Mouse (Mus musculus) embryonic facial prominence, embryonic 10.5 days (tissue): ENCODE measurements around the gene Myo16. TPM values are rescaled to one million over a fixed set of nuclear protein-coding genes. Genes with fewer than 3 reads are reported as not detected.

Experiments
- DNase-seq: peaks from one replicate; pipeline ENCODE4 v3.0.0-alpha.2; 2017; ENCODE audit warnings: low spot score
- H3K27ac ChIP-seq: fragments of 300-500 bp; sonication (generic); replicated peaks from 2 replicates; pipeline ENCODE4 v1.5.1; 2016; ENCODE audit warnings: mild to moderate bottlenecking
- H3K27me3 ChIP-seq: fragments of 300-500 bp; sonication (generic); replicated peaks from 2 replicates; pipeline ENCODE4 v1.6.1; 2016; ENCODE audit warnings: low read depth, mild to moderate bottlenecking; ENCODE audit not compliant: poor library complexity, severe bottlenecking
- H3K36me3 ChIP-seq: fragments of 300-500 bp; sonication (generic); replicated peaks from 2 replicates; pipeline ENCODE4 v1.6.1; 2016; ENCODE audit warnings: mild to moderate bottlenecking, moderate library complexity
- H3K4me1 ChIP-seq: fragments of 300-500 bp; sonication (generic); 2 replicates; pipeline ENCODE4 v1.6.1; 2016
- H3K4me3 ChIP-seq: fragments of 300-500 bp; sonication (generic); 2 replicates; pipeline ENCODE4 v1.5.1; 2016; ENCODE audit warnings: mild to moderate bottlenecking, moderate library complexity
- H3K9me3 ChIP-seq: fragments of 300-500 bp; sonication (generic); 2 replicates; pipeline ENCODE4 v1.6.1; 2016; ENCODE audit warnings: mild to moderate bottlenecking
- WGBS: fragments of 180-500 bp; shearing (Covaris S2); methylation state at CpG from one replicate; pipeline ENCODE4 v1.1.7; 2016; 5-methylcytosine and 5-hydroxymethylcytosine counted together
- polyA plus RNA-seq: library from polyadenylated mRNA; unstranded; fragments of >200 nt; fragmentation: Nextera tagmentation; extraction: Ambion mirVana; gene quantifications from 2 replicates; pipeline ENCODE4 v1.2.1, GENCODE M21; 2016

Myo16 gene
- polyA plus RNA-seq, 1 experiment from 2014 or later, result 1.1 TPM

GRCm38 (mm10) chr8:10501750-10502149 lies 348.0 kb downstream of the Myo16 start:
- peaks cover 5% of the 10 kb centered on the region for H3K4me1 ChIP-seq
- H3K27ac ChIP-seq, result no peak overlapping the region
- no peaks in the 10 kb centered on the region for H3K36me3 ChIP-seq
- WGBS, result 97% methylated on average over 3 of the region's 3 CpGs
- H3K4me3 ChIP-seq, result no peak overlapping the region
- DNase-seq, result no peak
- H3K27me3 ChIP-seq, result no peaks in the 10 kb centered on the region
- H3K9me3 ChIP-seq, result no peaks in the 10 kb centered on the region

- Histone ChIP-seq H3K4me3 (no peak overlapping the region), H3K36me3 (no peaks in the 10 kb centered on the region), H3K9me3 (no peaks in the 10 kb centered on the region), H3K4me1 (no peaks in the 10 kb centered on the region), H3K27me3 (no peaks in the 10 kb centered on the region), H3K27ac (no peak overlapping the region)
- 82% methylated on average over 3 of the region's 3 CpGs for WGBS
- no peak for DNase-seq
These were observed 358.4 kb downstream of the Myo16 start for GRCm38 (mm10) chr8:10512105-10512504.

- Histone ChIP-seq H3K9me3 (no peaks in the 10 kb centered on the region), H3K27me3 (no peaks in the 10 kb centered on the region), H3K27ac (no peak overlapping the region), H3K36me3 (no peaks in the 10 kb centered on the region), H3K4me1 (peaks cover 10% of the 10 kb centered on the region; the same call in 1 of the 2 replicates), H3K4me3 (no peak overlapping the region)
- 69% methylated on average over 8 of the region's 8 CpGs for WGBS
- DNase-seq, result no peak
These were observed 363.7 kb downstream of the Myo16 start for GRCm38 (mm10) chr8:10517381-10517780.

GRCm38 (mm10) chr8:10519276-10519675 lies 365.6 kb downstream of the Myo16 start:
- H3K4me3 ChIP-seq, result no peak overlapping the region
- H3K27ac ChIP-seq, result no peak overlapping the region
- no peaks in the 10 kb centered on the region for H3K36me3 ChIP-seq
- H3K4me1 ChIP-seq, result peaks cover 10% of the 10 kb centered on the region; the same call in 1 of the 2 replicates
- no peaks in the 10 kb centered on the region for H3K9me3 ChIP-seq
- WGBS, result 81% methylated on average over 7 of the region's 7 CpGs
- no peak for DNase-seq
- no peaks in the 10 kb centered on the region for H3K27me3 ChIP-seq

- H3K27me3 ChIP-seq, result no peaks in the 10 kb centered on the region
- 82% methylated on average over 4 of the region's 4 CpGs for WGBS
- H3K4me1 ChIP-seq, result peaks cover 21% of the 10 kb centered on the region
- no peaks in the 10 kb centered on the region for H3K36me3 ChIP-seq
- H3K9me3 ChIP-seq, result no peaks in the 10 kb centered on the region
- H3K27ac ChIP-seq, result no peak overlapping the region
- no peak overlapping the region for H3K4me3 ChIP-seq
- no peak for DNase-seq
These were observed 367.8 kb downstream of the Myo16 start for GRCm38 (mm10) chr8:10521463-10521862.

GRCm38 (mm10) chr8:10525686-10526085 lies 372.0 kb downstream of the Myo16 start:
- Histone ChIP-seq H3K4me3 (no peak overlapping the region), H3K27ac (no peak overlapping the region), H3K27me3 (no peaks in the 10 kb centered on the region), H3K36me3 (no peaks in the 10 kb centered on the region), H3K9me3 (no peaks in the 10 kb centered on the region), H3K4me1 (peaks cover 16% of the 10 kb centered on the region)
- DNase-seq, result no peak
- WGBS, result 57% methylated on average over 4 of the region's 4 CpGs

- Histone ChIP-seq H3K27ac (no peak overlapping the region), H3K4me3 (no peak overlapping the region), H3K4me1 (peaks cover 16% of the 10 kb centered on the region), H3K9me3 (no peaks in the 10 kb centered on the region), H3K36me3 (no peaks in the 10 kb centered on the region), H3K27me3 (no peaks in the 10 kb centered on the region)
- WGBS, result 79% methylated on average over 5 of the region's 5 CpGs
- no peak for DNase-seq
These were observed 372.9 kb downstream of the Myo16 start for GRCm38 (mm10) chr8:10526616-10527015.

- DNase-seq, result no peak
- Histone ChIP-seq H3K27ac (no peak overlapping the region), H3K4me3 (no peak overlapping the region), H3K27me3 (no peaks in the 10 kb centered on the region), H3K36me3 (no peaks in the 10 kb centered on the region), H3K9me3 (no peaks in the 10 kb centered on the region), H3K4me1 (no peaks in the 10 kb centered on the region)
- WGBS, result 69% methylated on average over 16 of the region's 16 CpGs
These were observed 381.0 kb downstream of the Myo16 start for GRCm38 (mm10) chr8:10534619-10535286.

- Histone ChIP-seq H3K36me3 (no peaks in the 10 kb centered on the region), H3K27ac (no peak overlapping the region), H3K4me1 (no peaks in the 10 kb centered on the region), H3K9me3 (no peaks in the 10 kb centered on the region), H3K27me3 (no peaks in the 10 kb centered on the region), H3K4me3 (no peak overlapping the region)
- WGBS, result 73% methylated on average over 6 of the region's 6 CpGs
- DNase-seq, result no peak
These were observed 384.6 kb downstream of the Myo16 start for GRCm38 (mm10) chr8:10538319-10538718.

- H3K27me3 ChIP-seq, result no peaks in the 10 kb centered on the region
- DNase-seq, result no peak
- no peak overlapping the region for H3K4me3 ChIP-seq
- 86% methylated on average over 4 of the region's 4 CpGs for WGBS
- no peaks in the 10 kb centered on the region for H3K4me1 ChIP-seq
- H3K36me3 ChIP-seq, result no peaks in the 10 kb centered on the region
- peaks cover 8% of the 10 kb centered on the region for H3K9me3 ChIP-seq
- H3K27ac ChIP-seq, result no peak overlapping the region
These were observed 386.0 kb downstream of the Myo16 start for GRCm38 (mm10) chr8:10539665-10540064.

GRCm38 (mm10) chr8:10545890-10546289 lies 392.2 kb downstream of the Myo16 start:
- WGBS, result 92% methylated on average over 3 of the region's 3 CpGs
- Histone ChIP-seq H3K4me1 (no peaks in the 10 kb centered on the region), H3K9me3 (peaks cover 8% of the 10 kb centered on the region), H3K27me3 (no peaks in the 10 kb centered on the region), H3K27ac (no peak overlapping the region), H3K4me3 (no peak overlapping the region), H3K36me3 (no peaks in the 10 kb centered on the region)
- DNase-seq, result no peak

GRCm38 (mm10) chr8:10546519-10546918 lies 392.8 kb downstream of the Myo16 start:
- Histone ChIP-seq H3K4me1 (no peaks in the 10 kb centered on the region), H3K27me3 (no peaks in the 10 kb centered on the region), H3K9me3 (peaks cover 8% of the 10 kb centered on the region), H3K4me3 (no peak overlapping the region), H3K36me3 (no peaks in the 10 kb centered on the region), H3K27ac (no peak overlapping the region)
- WGBS, result 89% methylated on average over 8 of the region's 8 CpGs
- DNase-seq, result no peak

- Histone ChIP-seq H3K27me3 (no peaks in the 10 kb centered on the region), H3K4me1 (no peaks in the 10 kb centered on the region), H3K9me3 (peaks cover 8% of the 10 kb centered on the region), H3K36me3 (no peaks in the 10 kb centered on the region), H3K4me3 (no peak overlapping the region), H3K27ac (no peak overlapping the region)
- 80% methylated on average over 9 of the region's 9 CpGs for WGBS
- DNase-seq, result no peak
These were observed 394.4 kb downstream of the Myo16 start for GRCm38 (mm10) chr8:10548003-10548584.
